Mouse (Mus musculus) heart, adult 2 months (tissue): Measurements from ENCODE around the gene Pecam1.

Experiments
- CTCF ChIP-seq: fragments of 200-600 bp; IDR thresholded peaks from 2 replicates; pipeline ENCODE4 v1.8.1; 2022; ENCODE audit warnings: antibody characterized with exemption, mild to moderate bottlenecking, moderate library complexity
- EP300 ChIP-seq: fragments of 200-500 bp; IDR thresholded peaks from 2 replicates; pipeline ENCODE4 v1.6.1; 2011; ENCODE audit warnings: low read depth, low read length, control low read depth; ENCODE audit not compliant: insufficient read depth
- POLR2A ChIP-seq: fragments of 200-500 bp; IDR thresholded peaks from 2 replicates; pipeline ENCODE4 v1.6.1; 2011; ENCODE audit warnings: mild to moderate bottlenecking, low read depth, low read length, control low read depth; ENCODE audit not compliant: insufficient read depth

GRCm38 (mm10) chr11:106701589-106701988 is 48.8 kb downstream of the Pecam1 start:
- no peak for TF ChIP-seq CTCF
- TF ChIP-seq POLR2A: no peak
- no peak for TF ChIP-seq EP300
